In the genomic region with DNA sequence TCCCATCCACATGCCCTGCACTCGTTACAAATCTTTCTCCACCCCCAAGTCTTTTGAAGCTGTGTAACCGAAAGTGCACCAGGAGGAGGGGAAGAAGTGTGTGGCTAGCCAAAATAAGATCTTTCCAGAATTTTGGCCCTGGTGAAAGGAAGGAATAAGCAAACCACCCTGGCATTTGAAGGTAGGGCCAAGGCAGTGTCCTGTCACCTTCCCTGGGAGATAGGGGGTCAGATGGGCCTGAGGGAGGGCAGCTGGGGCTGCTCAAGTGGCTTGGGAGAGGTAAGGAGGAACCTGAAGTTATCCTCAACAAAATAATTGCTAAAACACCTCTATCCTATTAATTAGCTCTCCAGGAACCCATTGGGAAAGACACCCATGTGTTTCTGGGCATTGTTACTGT, we compare ENCODE assay signal across 16 mouse cellular contexts. TPM values are rescaled to one million over a fixed set of nuclear protein-coding genes. Genes with fewer than 3 reads are reported as not detected.
DNase-seq lines count a peak whose midpoint lies in the region; ATAC-seq and TF ChIP-seq lines count a peak whose summit lies in the region.
"Had no signal": no experiment of that assay in that cellular context is flagged by ENCODE, and none has a peak within 500 bp of the region (broad histone marks: within the 10 kb centered on the region; RNA-seq: fewer than 3 reads in every experiment).

No protein-coding gene starts in this region.

- no peaks in the 10 kb centered on the region for H3K9me3 ChIP-seq in intestine, embryonic 15.5 days
- H3K9me3 ChIP-seq in intestine, embryonic 16.5 days (ENCODE audit: control insufficient read depth, low read length): no peaks in the 10 kb centered on the region
- H3K9me3 ChIP-seq in liver, postnatal 0 days (ENCODE audit: low read length): no peaks in the 10 kb centered on the region
- no peaks in the 10 kb centered on the region for H3K9me3 ChIP-seq in stomach, embryonic 16.5 days (replicated peaks; ENCODE audit: control insufficient read depth, low read length)
- H3K9me3 ChIP-seq in stomach, postnatal 0 days (ENCODE audit: control insufficient read depth, low read length): no peaks in the 10 kb centered on the region
- H3K9me3 ChIP-seq: embryonic facial prominence, embryonic 15.5 days; forebrain, embryonic 12.5 days; stomach, embryonic 15.5 days had no signal

- H3K27me3 ChIP-seq in intestine, embryonic 15.5 days (replicated peaks): peaks cover 15% of the 10 kb centered on the region
- H3K27me3 ChIP-seq in intestine, embryonic 16.5 days (replicated peaks; ENCODE audit: control insufficient read depth, insufficient read depth, low read length): peaks cover 19% of the 10 kb centered on the region
- H3K27me3 ChIP-seq in liver, postnatal 0 days (ENCODE audit: insufficient read depth, low read length): peaks cover 52% of the 10 kb centered on the region
- H3K27me3 ChIP-seq in stomach, embryonic 16.5 days (ENCODE audit: control insufficient read depth, insufficient read depth, low read length): peaks cover 4% of the 10 kb centered on the region; the same call in 1 of the 2 replicates
- H3K27me3 ChIP-seq in stomach, postnatal 0 days (ENCODE audit: control insufficient read depth, insufficient read depth, low read length): no peaks in the 10 kb centered on the region; the same call in 1 of the 2 replicates

- H3K36me3 ChIP-seq in intestine, embryonic 15.5 days: no peaks in the 10 kb centered on the region
- no peaks in the 10 kb centered on the region for H3K36me3 ChIP-seq in intestine, embryonic 16.5 days (ENCODE audit: control insufficient read depth, insufficient read depth, low read length)
- no peaks in the 10 kb centered on the region for H3K36me3 ChIP-seq in liver, postnatal 0 days (replicated peaks; ENCODE audit: insufficient read depth, low read length)
- H3K36me3 ChIP-seq in stomach, embryonic 16.5 days (ENCODE audit: control insufficient read depth, insufficient read depth, low read length): no peaks in the 10 kb centered on the region
- H3K36me3 ChIP-seq in stomach, postnatal 0 days (ENCODE audit: control insufficient read depth, insufficient read depth, low read length): no peaks in the 10 kb centered on the region
- H3K36me3 ChIP-seq: embryonic facial prominence, embryonic 15.5 days; forebrain, embryonic 12.5 days; stomach, embryonic 15.5 days had no signal

- intact Hi-C loops in gastrocnemius, adult 2 months (cut with DNase I): loop anchor here (2.0 kb wide), 1 partner anchor 14 kb away; no protein-coding TSS in a partner anchor
- intact Hi-C loops in gastrocnemius, postnatal 14 days (cut with DNase I; ENCODE audit: low total_unique reads): no loop called here

- no peak for TF ChIP-seq CTCF in gastrocnemius, adult 2 months (IDR thresholded peaks at IDR 0.05)
- TF ChIP-seq CTCF in liver, postnatal 0 days (IDR thresholded peaks at IDR 0.05; ENCODE audit: low read depth): no peak
- no peak for TF ChIP-seq CTCF in stomach, postnatal 0 days (IDR thresholded peaks at IDR 0.05; ENCODE audit: low read depth)

- H3K4me1 ChIP-seq in intestine, embryonic 15.5 days (replicated peaks): peaks cover 13% of the 10 kb centered on the region
- peaks cover 11% of the 10 kb centered on the region for H3K4me1 ChIP-seq in intestine, embryonic 16.5 days (ENCODE audit: control insufficient read depth, insufficient read depth, low read length)
- peaks cover 15% of the 10 kb centered on the region for H3K4me1 ChIP-seq in liver, postnatal 0 days (ENCODE audit: insufficient read depth)
- 0 out of 2 replicates have a peak, but pooled peaks cover 7% of the 10 kb centered on the region for H3K4me1 ChIP-seq in stomach, embryonic 16.5 days (ENCODE audit: control insufficient read depth, insufficient read depth, low read length)
- no peaks in the 10 kb centered on the region for H3K4me1 ChIP-seq in stomach, postnatal 0 days (replicated peaks; ENCODE audit: control insufficient read depth, insufficient read depth)

- TF ChIP-seq EP300 in liver, postnatal 0 days (IDR thresholded peaks at IDR 0.05; ENCODE audit: low read depth): no peak
- TF ChIP-seq EP300 in stomach, postnatal 0 days (optimal IDR thresholded peaks at IDR 0.05): no peak

- no peak for ATAC-seq in intestine, embryonic 15.5 days
- ATAC-seq in intestine, embryonic 16.5 days: no peak
- no peak for ATAC-seq in liver, postnatal 0 days
- no peak for ATAC-seq in stomach, embryonic 16.5 days (ENCODE audit: insufficient read depth, low FRiP score)
- no peak for ATAC-seq in stomach, postnatal 0 days (ENCODE audit: low FRiP score, low TSS enrichment)
- ATAC-seq: Patski had no signal

- DNase-seq in gastrocnemius, adult 2 months: no peak
- DNase-seq in gastrocnemius, postnatal 14 days: no peak
- DNase-seq in liver, postnatal 0 days: no peak
- DNase-seq in liver: no peak
- no peak for DNase-seq in stomach, postnatal 0 days (ENCODE audit: low spot score)
- DNase-seq: cerebellum, adult 18-20 months; thymus, postnatal 36 days had no signal

- H3K9ac ChIP-seq in intestine, embryonic 15.5 days: no peak overlapping the region
- no peak overlapping the region for H3K9ac ChIP-seq in intestine, embryonic 16.5 days (ENCODE audit: low read depth, low read length)
- H3K9ac ChIP-seq in liver, postnatal 0 days (replicated peaks): no peak overlapping the region
- no peak overlapping the region for H3K9ac ChIP-seq in stomach, embryonic 16.5 days (ENCODE audit: low read length)
- H3K9ac ChIP-seq in stomach, postnatal 0 days (ENCODE audit: low read length): no peak overlapping the region
- H3K9ac ChIP-seq: embryonic facial prominence, embryonic 15.5 days; forebrain, embryonic 12.5 days; stomach, embryonic 15.5 days had no signal

- 63% methylated on average over 2 of the region's 2 CpGs for WGBS in intestine, embryonic 15.5 days
- WGBS in intestine, embryonic 16.5 days: 55% methylated on average over 2 of the region's 2 CpGs
- WGBS in liver, postnatal 0 days (ENCODE audit: insufficient replicate concordance): 40% methylated on average over 2 of the region's 2 CpGs
- 36% methylated on average over 2 of the region's 2 CpGs for WGBS in stomach, embryonic 16.5 days
- 46% methylated on average over 2 of the region's 2 CpGs for WGBS in stomach, postnatal 0 days

- peak overlapping the region; percentile 84 for H3K27ac ChIP-seq in gastrocnemius, adult 2 months
- H3K27ac ChIP-seq in intestine, embryonic 15.5 days: 0 out of 2 replicates have a peak overlapping the region, but pooled peaks have one; percentile 6
- H3K27ac ChIP-seq in intestine, embryonic 16.5 days (ENCODE audit: low read length): no peak overlapping the region
- H3K27ac ChIP-seq in liver, postnatal 0 days (ENCODE audit: low read depth): 0 out of 2 replicates have a peak overlapping the region, but pooled peaks have one; percentile 18
- H3K27ac ChIP-seq in stomach, embryonic 16.5 days (ENCODE audit: low read length): 0 out of 2 replicates have a peak overlapping the region, but pooled peaks have one; percentile 3
- no peak overlapping the region for H3K27ac ChIP-seq in stomach, postnatal 0 days (replicated peaks)
- H3K27ac ChIP-seq: embryonic facial prominence, embryonic 15.5 days; forebrain, embryonic 12.5 days; stomach, embryonic 15.5 days had no signal

- no peak overlapping the region; the same call in 1 of the 2 replicates for H3K4me3 ChIP-seq in gastrocnemius, adult 2 months
- no peak overlapping the region for H3K4me3 ChIP-seq in intestine, embryonic 15.5 days (replicated peaks)
- no peak overlapping the region for H3K4me3 ChIP-seq in intestine, embryonic 16.5 days (ENCODE audit: low read length)
- H3K4me3 ChIP-seq in liver, postnatal 0 days (ENCODE audit: low read depth, low read length): no peak overlapping the region
- H3K4me3 ChIP-seq in stomach, embryonic 16.5 days (replicated peaks; ENCODE audit: low read length): no peak overlapping the region
- H3K4me3 ChIP-seq in stomach, postnatal 0 days (ENCODE audit: low read depth, low read length): no peak overlapping the region
- H3K4me3 ChIP-seq: embryonic facial prominence, embryonic 15.5 days; forebrain, embryonic 12.5 days; stomach, embryonic 15.5 days had no signal

- 0 out of 2 replicates have a peak overlapping the region, but pooled peaks have one; percentile 4 for H3K4me2 ChIP-seq in intestine, embryonic 15.5 days (replicated peaks)
- no peak overlapping the region for H3K4me2 ChIP-seq in intestine, embryonic 16.5 days (ENCODE audit: low read depth, low read length)
- no peak overlapping the region for H3K4me2 ChIP-seq in liver, postnatal 0 days (ENCODE audit: low read depth, low read length)
- H3K4me2 ChIP-seq in stomach, embryonic 16.5 days (ENCODE audit: low read depth, low read length): no peak overlapping the region
- H3K4me2 ChIP-seq in stomach, postnatal 0 days (replicated peaks; ENCODE audit: low read depth): no peak overlapping the region
- H3K4me2 ChIP-seq: embryonic facial prominence, embryonic 15.5 days; forebrain, embryonic 12.5 days; stomach, embryonic 15.5 days had no signal

RNA-seq across cellular contexts. Expression of gene Shank3, which starts 2.6 kb away (rescaled TPM):
- total RNA-seq in gastrocnemius, adult 2 months (2021): 10 to 100 TPM; 12.2 to 20.4 TPM
- 10 to 100 TPM; 15.2 to 25.8 TPM for total RNA-seq in gastrocnemius, postnatal 14 days (2021)
- 1.2 and 1.3 TPM in 2 replicates for polyA plus RNA-seq in intestine, embryonic 15.5 days (2015; fragmentation: Nextera tagmentation; extraction: Ambion mirVana)
- polyA plus RNA-seq in intestine, embryonic 16.5 days (2015; fragmentation: Nextera tagmentation; extraction: Ambion mirVana): 0.70 and 0.80 TPM in 2 replicates
- 0.27 and 0.81 TPM in 2 replicates for polyA plus RNA-seq in liver, postnatal 0 days (2015; fragmentation: Nextera tagmentation; extraction: Ambion mirVana)
- 1.1 and 1.8 TPM in 2 replicates for polyA plus RNA-seq in stomach, embryonic 16.5 days (2015; fragmentation: Nextera tagmentation; extraction: Ambion mirVana)
- 0.35 and 0.40 TPM in 2 replicates for polyA plus RNA-seq in stomach, postnatal 0 days (2015; fragmentation: Nextera tagmentation; extraction: Ambion mirVana)
- total RNA-seq: CH12.LX had no signal

RNA-seq across cellular contexts. Expression of gene Arsa, which starts 19.6 kb away (rescaled TPM):
- 1 to 10 TPM; 3.0 to 4.6 TPM for total RNA-seq in gastrocnemius, adult 2 months (2021)
- 1 to 10 TPM; 7.2 to 7.4 TPM for total RNA-seq in gastrocnemius, postnatal 14 days (2021)
- 22.5 and 26.0 TPM in 2 replicates for polyA plus RNA-seq in intestine, embryonic 15.5 days (2015; fragmentation: Nextera tagmentation; extraction: Ambion mirVana)
- polyA plus RNA-seq in intestine, embryonic 16.5 days (2015; fragmentation: Nextera tagmentation; extraction: Ambion mirVana): 29.5 and 36.4 TPM in 2 replicates
- polyA plus RNA-seq in liver, postnatal 0 days (2015; fragmentation: Nextera tagmentation; extraction: Ambion mirVana): 4.7 and 5.5 TPM in 2 replicates
- 19.5 and 19.9 TPM in 2 replicates for polyA plus RNA-seq in stomach, embryonic 16.5 days (2015; fragmentation: Nextera tagmentation; extraction: Ambion mirVana)
- polyA plus RNA-seq in stomach, postnatal 0 days (2015; fragmentation: Nextera tagmentation; extraction: Ambion mirVana): 10.3 and 11.1 TPM in 2 replicates

RNA-seq across cellular contexts. Expression of gene Mapk8ip2, which starts 43.1 kb away (rescaled TPM):
- total RNA-seq in gastrocnemius, adult 2 months (2021): under 1 TPM; 0.08 to 0.25 TPM
- total RNA-seq in gastrocnemius, postnatal 14 days (2021): under 1 TPM; 0.16 to 0.25 TPM
- 4.1 and 4.5 TPM in 2 replicates for polyA plus RNA-seq in intestine, embryonic 15.5 days (2015; fragmentation: Nextera tagmentation; extraction: Ambion mirVana)
- 3.4 and 3.6 TPM in 2 replicates for polyA plus RNA-seq in intestine, embryonic 16.5 days (2015; fragmentation: Nextera tagmentation; extraction: Ambion mirVana)
- polyA plus RNA-seq in liver, postnatal 0 days (2015; fragmentation: Nextera tagmentation; extraction: Ambion mirVana): not detected in 2 replicates
- polyA plus RNA-seq in stomach, embryonic 16.5 days (2015; fragmentation: Nextera tagmentation; extraction: Ambion mirVana): 3.7 and 3.9 TPM in 2 replicates
- 1.6 and 1.9 TPM in 2 replicates for polyA plus RNA-seq in stomach, postnatal 0 days (2015; fragmentation: Nextera tagmentation; extraction: Ambion mirVana)
- total RNA-seq: granulocyte monocyte progenitor cell, adult 5-6 weeks had no signal

Comparison
In these comparisons a context has a peak if more than half of its experiments do, and no peak if none do; other contexts are left out.
1. H3K27ac ChIP-seq: peak in gastrocnemius, adult 2 months (single experiment), intestine, embryonic 15.5 days (single experiment), liver, postnatal 0 days (single experiment) and stomach, embryonic 16.5 days (single experiment); none in intestine, embryonic 16.5 days (single experiment) and stomach, postnatal 0 days (single experiment).